Mouse (Mus musculus) megakaryocyte, embryonic 14.5 days (primary cell): Measurements from ENCODE around the gene Aass.

Source experiments
- FLI1 ChIP-seq: IDR thresholded peaks from 2 replicates; pipeline ENCODE4 v1.6.1; 2012; ENCODE audit warnings: low read length, inconsistent platforms, mixed read lengths
- GATA1 ChIP-seq: IDR thresholded peaks from 3 replicates; pipeline ENCODE4 v1.6.1; 2012; ENCODE audit warnings: mixed read lengths, low read length, inconsistent platforms, borderline replicate concordance

DNA sequence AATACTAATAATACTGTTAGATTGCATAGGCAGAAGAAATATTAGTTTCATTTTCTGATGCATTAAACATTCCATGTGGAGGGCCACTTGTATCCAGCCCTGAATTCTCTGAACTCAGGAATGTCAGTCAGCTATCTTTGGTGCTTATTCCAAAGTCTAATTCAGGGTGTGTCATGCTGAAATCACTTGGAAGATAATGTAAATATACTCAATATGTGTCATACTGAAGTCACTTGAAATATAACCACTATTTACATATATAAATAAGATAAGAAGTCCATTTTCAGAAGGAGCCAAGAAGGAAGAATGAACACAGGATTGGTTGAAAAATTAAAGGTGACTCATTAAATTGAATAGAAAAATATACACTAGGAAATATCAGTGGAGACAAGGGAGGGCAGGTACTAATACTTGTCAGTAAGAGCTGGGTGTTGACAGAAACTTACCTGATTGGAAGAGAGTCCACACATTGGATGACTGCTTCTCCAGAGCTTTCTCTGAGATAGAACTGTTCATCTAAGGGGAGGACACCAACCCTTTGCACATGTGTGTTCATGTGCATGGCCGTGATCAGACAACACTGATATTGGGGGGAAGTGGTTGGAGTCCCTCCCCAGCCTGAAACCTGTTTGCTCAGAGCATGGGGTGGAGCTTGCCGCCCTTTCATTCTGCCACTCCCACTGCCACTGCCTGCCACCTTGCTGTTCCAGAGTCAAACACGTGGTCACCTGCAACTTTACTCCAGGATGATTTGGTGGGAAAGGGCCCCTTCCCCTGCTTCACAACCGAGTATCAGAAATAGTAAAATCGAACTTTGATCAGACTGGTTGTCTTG, 48.0 kb downstream of the Aass start:
- TF ChIP-seq GATA1, result no peak
- TF ChIP-seq FLI1, result no peak
